Mouse (Mus musculus): Measurements from ENCODE around the gene Myb.
A peak's percentile ranks its signal among the peaks of the same experiment; 100 is the strongest.

Myb gene

GRCm38 (mm10) chr10:21130901-21131493 lies 29.8 kb downstream of the Myb start:
- no peak for DNase-seq (ENCODE audit: low read depth, low spot score)

GRCm38 (mm10) chr10:21128086-21128611 lies 32.6 kb downstream of the Myb start:
- no peak for DNase-seq (ENCODE audit: low read depth, low spot score)

- DNase-seq (ENCODE audit: low read depth, low spot score), result no peak
Observed at GRCm38 (mm10) chr10:21118341-21118740, 42.4 kb downstream of the Myb start.

GRCm38 (mm10) chr10:21114459-21114858 lies 46.3 kb downstream of the Myb start:
- no peak for DNase-seq (ENCODE audit: low read depth, low spot score)

GRCm38 (mm10) chr10:21112689-21113088 lies 48.1 kb downstream of the Myb start:
- DNase-seq (ENCODE audit: low read depth, low spot score), result no peak

- DNase-seq (ENCODE audit: low read depth, low spot score), result no peak
Observed at GRCm38 (mm10) chr10:21109337-21110056, 51.3 kb downstream of the Myb start.

GRCm38 (mm10) chr10:21108796-21109195 lies 52.0 kb downstream of the Myb start:
- no peak for DNase-seq (ENCODE audit: low read depth, low spot score)

GRCm38 (mm10) chr10:21108182-21108581 lies 52.6 kb downstream of the Myb start:
- DNase-seq (ENCODE audit: low read depth, low spot score), result no peak

GRCm38 (mm10) chr10:21105206-21105605 lies 55.6 kb downstream of the Myb start:
- no peak for DNase-seq (ENCODE audit: low read depth, low spot score)

- DNase-seq (ENCODE audit: low read depth, low spot score), result no peak
Observed at GRCm38 (mm10) chr10:21102689-21103088, 58.1 kb downstream of the Myb start.

GRCm38 (mm10) chr10:21101948-21102347 lies 58.8 kb downstream of the Myb start:
- DNase-seq (ENCODE audit: low read depth, low spot score), result peak; percentile 70

GRCm38 (mm10) chr10:21100646-21101249 lies 60.0 kb downstream of the Myb start:
- DNase-seq (ENCODE audit: low read depth, low spot score), result no peak

GRCm38 (mm10) chr10:21099515-21099914 lies 61.3 kb downstream of the Myb start:
- no peak for DNase-seq (ENCODE audit: low read depth, low spot score)

GRCm38 (mm10) chr10:21095541-21095940 lies 65.2 kb downstream of the Myb start:
- no peak for DNase-seq (ENCODE audit: low read depth, low spot score)

GRCm38 (mm10) chr10:21094896-21095295 lies 65.9 kb downstream of the Myb start:
- DNase-seq (ENCODE audit: low read depth, low spot score), result no peak

- no peak for DNase-seq (ENCODE audit: low read depth, low spot score)
Observed at GRCm38 (mm10) chr10:21093301-21093700, 67.5 kb downstream of the Myb start.

- no peak for DNase-seq (ENCODE audit: low read depth, low spot score)
Observed at GRCm38 (mm10) chr10:21092501-21093270, 68.1 kb downstream of the Myb start.

- DNase-seq (ENCODE audit: low read depth, low spot score), result no peak
Observed at GRCm38 (mm10) chr10:21090922-21091700, 69.7 kb downstream of the Myb start.

- DNase-seq (ENCODE audit: low read depth, low spot score), result no peak
Observed at GRCm38 (mm10) chr10:21089541-21089940, 71.2 kb downstream of the Myb start.

- no peak for DNase-seq (ENCODE audit: low read depth, low spot score)
Observed at GRCm38 (mm10) chr10:21087614-21088232, 73.1 kb downstream of the Myb start.

GRCm38 (mm10) chr10:21085044-21085443 lies 75.7 kb downstream of the Myb start:
- no peak for DNase-seq (ENCODE audit: low read depth, low spot score)

All from WW6 (cell line).